Mouse (Mus musculus) hindbrain, embryonic 16.5 days (tissue): ENCODE results near the gene Gm17387. TPM values are rescaled to one million over a fixed set of nuclear protein-coding genes. Genes with fewer than 3 reads are reported as not detected.

Experiments used
- polyA plus RNA-seq: library from polyadenylated mRNA; unstranded; fragments of >200 nt; fragmentation: Nextera tagmentation; extraction: Ambion mirVana; gene quantifications from 2 replicates; pipeline ENCODE4 v1.2.1, GENCODE M21; 2015

The Gm17387 gene
- polyA plus RNA-seq, 1 experiment from 2014 or later: not detected

Other genes starting within 250 kb of the Gm17387 start
- gene Syce1, start 241.3 kb upstream of the Gm17387 start, polyA plus RNA-seq: 0.60 and 0.89 TPM in 2 replicates
- gene Zfp941, start 207.0 kb upstream of the Gm17387 start, polyA plus RNA-seq: 28.8 and 32.3 TPM in 2 replicates
- not detected in 2 replicates for gene Urah, start 194.1 kb upstream of the Gm17387 start, polyA plus RNA-seq
- gene Scgb1c1, start 183.6 kb upstream of the Gm17387 start, polyA plus RNA-seq: not detected in 2 replicates
- 0.21 and 0.29 TPM in 2 replicates for gene Odf3, start 181.3 kb upstream of the Gm17387 start, polyA plus RNA-seq
- 0.19 TPM in 1 of 2 replicates, not detected in the other for gene Gm45785, start 172.8 kb upstream of the Gm17387 start, polyA plus RNA-seq
- gene Ric8a, start 172.2 kb upstream of the Gm17387 start, polyA plus RNA-seq: 110 and 112 TPM in 2 replicates
- 37.5 and 47.5 TPM in 2 replicates for gene Bet1l, start 171.6 kb upstream of the Gm17387 start, polyA plus RNA-seq
- gene Psmd13, start 147.2 kb upstream of the Gm17387 start, polyA plus RNA-seq: 259 and 260 TPM in 2 replicates
- 60.8 and 70.6 TPM in 2 replicates for gene Sirt3, start 146.8 kb upstream of the Gm17387 start, polyA plus RNA-seq
- 2.0 TPM in 1 of 2 replicates, not detected in the other for gene Cox8b, start 128.7 kb upstream of the Gm17387 start, polyA plus RNA-seq
- 0.65 and 0.75 TPM in 2 replicates for gene Nlrp6, start 108.2 kb upstream of the Gm17387 start, polyA plus RNA-seq
- 8.3 and 10.4 TPM in 2 replicates for gene Pgghg, start 87.7 kb upstream of the Gm17387 start, polyA plus RNA-seq
- 0.49 and 1.7 TPM in 2 replicates for gene Ifitm5, start 78.8 kb upstream of the Gm17387 start, polyA plus RNA-seq
- not detected in 2 replicates for gene Gm45717, start 73.2 kb upstream of the Gm17387 start, polyA plus RNA-seq
- gene Ifitm2, start 73.1 kb upstream of the Gm17387 start, polyA plus RNA-seq: 182 and 202 TPM in 2 replicates
- 15.2 and 19.4 TPM in 2 replicates for gene Ifitm1, start 61.9 kb upstream of the Gm17387 start, polyA plus RNA-seq
- gene Ifitm3, start 18.4 kb upstream of the Gm17387 start, polyA plus RNA-seq: 41.2 and 43.1 TPM in 2 replicates
- 0.83 and 1.3 TPM in 2 replicates for gene Ifitm6, start 11.2 kb upstream of the Gm17387 start, polyA plus RNA-seq
- 53.3 and 55.0 TPM in 2 replicates for gene B4galnt4, start 32.0 kb downstream of the Gm17387 start, polyA plus RNA-seq
- 0.31 and 0.32 TPM in 2 replicates for gene Pkp3, start 49.1 kb downstream of the Gm17387 start, polyA plus RNA-seq
- gene Sigirr, start 71.4 kb downstream of the Gm17387 start, polyA plus RNA-seq: 3.2 and 3.3 TPM in 2 replicates
- gene Ano9, start 88.7 kb downstream of the Gm17387 start, polyA plus RNA-seq: 0.49 and 0.80 TPM in 2 replicates
- gene Ptdss2, start 93.3 kb downstream of the Gm17387 start, polyA plus RNA-seq: 82.8 and 95.8 TPM in 2 replicates
- 53.6 and 54.1 TPM in 2 replicates for gene Rnh1, start 143.7 kb downstream of the Gm17387 start, polyA plus RNA-seq
- 93.2 and 132 TPM in 2 replicates for gene Hras, start 164.9 kb downstream of the Gm17387 start, polyA plus RNA-seq
- gene Lrrc56, start 165.0 kb downstream of the Gm17387 start, polyA plus RNA-seq: 10.1 and 10.4 TPM in 2 replicates
- gene Lmntd2, start 184.9 kb downstream of the Gm17387 start, polyA plus RNA-seq: 0.35 and 0.89 TPM in 2 replicates
- gene Rassf7, start 186.7 kb downstream of the Gm17387 start, polyA plus RNA-seq: 22.8 and 25.9 TPM in 2 replicates
- gene Phrf1, start 199.7 kb downstream of the Gm17387 start, polyA plus RNA-seq: 57.1 and 67.4 TPM in 2 replicates
- 1.8 and 2.0 TPM in 2 replicates for gene Irf7, start 237.3 kb downstream of the Gm17387 start, polyA plus RNA-seq
- gene Cdhr5, start 247.7 kb downstream of the Gm17387 start, polyA plus RNA-seq: 0.29 TPM in 1 of 2 replicates, not detected in the other